Mouse (Mus musculus): ENCODE data around the gene Orc6. TPM values are rescaled to one million over a fixed set of nuclear protein-coding genes. Genes with fewer than 3 reads are reported as not detected.

Orc6 gene
- polyA plus RNA-seq, 1 experiment = 8.3 TPM

DNA sequence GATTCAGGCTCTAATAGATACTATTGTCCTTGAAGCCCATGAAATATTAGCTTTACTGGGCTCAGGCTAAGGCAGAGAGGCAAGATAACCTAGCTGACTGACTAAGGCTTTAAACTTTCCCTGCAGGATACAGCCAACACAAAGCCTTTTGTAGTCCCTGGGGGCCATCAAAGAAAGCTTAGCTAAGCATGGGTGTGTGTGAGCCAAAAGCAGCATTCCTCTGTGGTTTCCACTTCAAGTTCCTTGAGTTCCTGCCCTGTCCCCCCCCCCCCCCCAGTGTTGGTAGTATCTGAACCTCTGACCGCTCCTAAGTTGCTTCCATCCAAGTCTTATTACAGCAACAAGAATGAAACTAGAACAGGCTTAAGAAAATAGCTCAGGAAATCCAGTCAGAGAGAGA, 30.1 kb downstream of the Orc6 start:
- Histone ChIP-seq H3K27ac (ENCODE audit: insufficient read depth, low read length) (no peak overlapping the region), H3K36me3 (ENCODE audit: control insufficient read depth, insufficient read depth, low read length) (no peaks in the 10 kb centered on the region), H3K4me1 (ENCODE audit: control insufficient read depth, insufficient read depth, insufficient read length) (no peaks in the 10 kb centered on the region), H3K4me3 (ENCODE audit: extremely low read depth, insufficient read depth, insufficient read length) (no peak overlapping the region), H3K27me3 (ENCODE audit: control insufficient read depth, insufficient read depth, low read length) (no peaks in the 10 kb centered on the region)
- 84% methylated on average over 1 of the region's 1 CpGs for WGBS
- DNase-seq (ENCODE audit: low read depth in 1 of 2, low spot score in 2 of 2) = no peak
- TF ChIP-seq CTCF (IDR thresholded peaks at IDR 0.05; ENCODE audit: extremely low read depth, insufficient read depth, insufficient read length, insufficient replicate concordance) = no peak
- TF ChIP-seq POLR2A (IDR thresholded peaks at IDR 0.05; ENCODE audit: low read depth, low read length) = no peak

DNA sequence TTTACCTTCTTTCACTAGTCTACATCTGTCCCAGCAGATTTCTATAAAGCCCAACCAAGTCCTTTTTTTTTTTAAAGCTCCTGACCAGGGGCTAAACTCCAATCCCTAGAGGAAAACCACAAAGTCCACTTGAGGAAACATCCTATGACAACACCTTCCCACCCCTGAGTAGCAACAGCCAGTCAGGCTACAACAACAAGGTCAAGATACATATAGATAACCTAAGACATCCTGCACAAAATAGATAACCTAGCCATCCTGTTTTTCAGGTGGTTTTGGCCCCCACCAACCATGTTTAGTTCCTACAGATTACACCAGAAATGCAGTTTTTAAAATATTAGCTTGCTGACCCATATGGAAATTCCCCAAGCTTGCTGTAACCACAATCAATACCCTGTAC, 35.7 kb downstream of the Orc6 start:
- DNase-seq (ENCODE audit: low read depth in 1 of 2, low spot score in 2 of 2) = no peak
- H3K36me3 ChIP-seq (ENCODE audit: control insufficient read depth, insufficient read depth, low read length) = no peaks in the 10 kb centered on the region
- no peaks in the 10 kb centered on the region for H3K27me3 ChIP-seq (ENCODE audit: control insufficient read depth, insufficient read depth, low read length)
- no peak for TF ChIP-seq POLR2A (IDR thresholded peaks at IDR 0.05; ENCODE audit: low read depth, low read length)
- TF ChIP-seq CTCF (IDR thresholded peaks at IDR 0.05; ENCODE audit: extremely low read depth, insufficient read depth, insufficient read length, insufficient replicate concordance) = no peak
- no peak overlapping the region for H3K27ac ChIP-seq (ENCODE audit: insufficient read depth, low read length)
- no peaks in the 10 kb centered on the region for H3K4me1 ChIP-seq (ENCODE audit: control insufficient read depth, insufficient read depth, insufficient read length)
- H3K4me3 ChIP-seq (ENCODE audit: extremely low read depth, insufficient read depth, insufficient read length) = no peak overlapping the region

DNA sequence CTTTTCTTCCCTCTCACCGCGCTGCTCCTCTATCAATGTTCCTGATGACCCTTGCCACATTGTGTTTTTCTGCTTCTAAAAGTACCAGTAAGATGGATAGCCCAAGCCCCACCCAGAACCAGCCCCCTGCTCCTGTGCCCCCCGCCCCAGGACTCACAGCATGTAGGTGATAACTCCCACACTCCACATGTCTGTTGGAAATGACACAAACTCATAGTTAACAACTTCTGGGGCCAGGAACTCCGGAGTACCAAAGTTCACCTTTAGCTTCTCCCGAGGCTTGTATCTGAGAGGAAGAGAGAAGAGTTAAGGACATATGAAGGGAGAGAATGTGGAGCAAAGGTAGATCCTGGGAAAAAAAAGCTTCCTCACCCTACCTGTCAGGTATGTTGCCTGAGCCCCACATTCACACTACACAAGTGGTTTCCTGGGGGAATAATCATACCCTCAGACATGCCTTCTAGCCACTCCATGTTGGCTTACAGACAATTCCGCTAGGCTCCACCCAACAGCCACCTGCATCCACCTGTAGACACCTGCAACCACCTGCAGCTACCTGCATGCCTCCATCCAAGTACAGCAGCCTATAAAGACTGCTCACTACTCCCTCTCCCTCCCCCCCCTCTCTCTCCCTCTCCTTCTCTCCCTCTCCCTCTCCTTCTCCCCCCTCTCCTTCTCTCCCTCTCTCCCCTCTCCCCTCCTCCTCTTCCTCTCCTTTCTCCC, 36.9 kb downstream of the Orc6 start:
- WGBS = 91% methylated on average over 6 of the region's 6 CpGs
- TF ChIP-seq POLR2A (IDR thresholded peaks at IDR 0.05; ENCODE audit: low read depth, low read length) (no peak), CTCF (IDR thresholded peaks at IDR 0.05; ENCODE audit: extremely low read depth, insufficient read depth, insufficient read length, insufficient replicate concordance) (no peak)
- Histone ChIP-seq H3K27me3 (ENCODE audit: control insufficient read depth, insufficient read depth, low read length) (no peaks in the 10 kb centered on the region), H3K27ac (ENCODE audit: insufficient read depth, low read length) (no peak overlapping the region), H3K36me3 (ENCODE audit: control insufficient read depth, insufficient read depth, low read length) (no peaks in the 10 kb centered on the region), H3K4me1 (ENCODE audit: control insufficient read depth, insufficient read depth, insufficient read length) (no peaks in the 10 kb centered on the region), H3K4me3 (ENCODE audit: extremely low read depth, insufficient read depth, insufficient read length) (no peak overlapping the region)
- no peak for DNase-seq (ENCODE audit: low read depth in 1 of 2, low spot score in 2 of 2)

DNA sequence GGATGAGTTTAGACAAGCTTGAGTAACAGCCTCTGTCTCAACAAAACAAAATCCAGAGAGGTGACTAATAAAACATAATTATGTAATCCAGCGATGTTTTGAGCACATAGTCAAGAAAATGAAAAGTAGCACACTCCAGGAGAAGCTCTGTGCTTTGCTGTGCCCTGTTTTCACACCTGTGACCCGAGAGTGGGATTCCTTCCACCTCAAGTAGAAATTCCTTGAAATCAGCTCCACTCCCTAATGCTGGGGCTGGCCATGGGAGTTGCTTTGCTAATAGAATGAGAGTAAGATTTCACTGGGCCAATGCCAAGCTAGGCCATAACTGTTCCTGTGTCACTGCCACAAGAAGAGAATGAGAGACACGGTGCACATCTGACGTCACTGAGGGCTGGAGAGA, 38.2 kb downstream of the Orc6 start:
- no peak overlapping the region for H3K4me3 ChIP-seq (ENCODE audit: extremely low read depth, insufficient read depth, insufficient read length)
- no peaks in the 10 kb centered on the region for H3K4me1 ChIP-seq (ENCODE audit: control insufficient read depth, insufficient read depth, insufficient read length)
- H3K36me3 ChIP-seq (ENCODE audit: control insufficient read depth, insufficient read depth, low read length) = no peaks in the 10 kb centered on the region
- no peaks in the 10 kb centered on the region for H3K27me3 ChIP-seq (ENCODE audit: control insufficient read depth, insufficient read depth, low read length)
- no peak overlapping the region for H3K27ac ChIP-seq (ENCODE audit: insufficient read depth, low read length)
- no peak for DNase-seq (ENCODE audit: low read depth in 1 of 2, low spot score in 2 of 2)
- TF ChIP-seq POLR2A (IDR thresholded peaks at IDR 0.05; ENCODE audit: low read depth, low read length) = no peak
- TF ChIP-seq CTCF (IDR thresholded peaks at IDR 0.05; ENCODE audit: extremely low read depth, insufficient read depth, insufficient read length, insufficient replicate concordance) = no peak
- 87% methylated on average over 4 of the region's 4 CpGs for WGBS

DNA sequence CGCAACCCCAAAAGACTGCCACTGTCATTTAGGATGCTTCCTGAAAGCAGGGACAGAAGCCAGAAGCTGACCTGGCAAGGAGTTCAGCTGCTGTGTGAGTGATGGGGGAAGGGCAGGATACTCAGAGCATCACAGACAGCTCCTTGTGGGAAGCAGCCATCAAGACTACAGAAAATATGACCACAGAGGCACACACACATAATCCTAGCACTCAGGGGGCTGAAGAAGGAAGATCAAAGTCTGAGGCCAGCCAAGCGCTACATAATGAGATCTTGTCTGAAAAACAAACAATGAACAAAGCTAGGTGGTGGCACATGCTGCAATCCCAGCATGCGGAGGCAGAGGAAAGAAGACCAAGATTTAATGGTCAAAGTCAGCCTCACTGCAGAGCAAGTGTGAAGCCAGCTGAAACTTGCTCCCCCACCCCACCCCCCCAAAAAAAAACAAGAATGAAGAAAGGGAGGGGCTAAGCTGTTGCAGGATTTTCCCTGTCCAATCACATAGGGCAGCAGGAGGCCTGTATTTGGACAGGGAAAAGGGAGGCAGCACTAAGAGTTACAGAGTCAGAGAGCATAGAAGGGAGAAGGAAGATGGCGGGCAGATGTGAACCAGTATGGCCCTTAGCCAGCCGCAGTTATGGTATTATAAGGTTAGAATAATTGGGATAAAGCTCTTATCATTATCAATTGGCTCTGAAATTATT, 40.6 kb downstream of the Orc6 start:
- no peak overlapping the region for H3K27ac ChIP-seq (ENCODE audit: insufficient read depth, low read length)
- H3K4me1 ChIP-seq (ENCODE audit: control insufficient read depth, insufficient read depth, insufficient read length) = no peaks in the 10 kb centered on the region
- H3K4me3 ChIP-seq (ENCODE audit: extremely low read depth, insufficient read depth, insufficient read length) = no peak overlapping the region
- no peaks in the 10 kb centered on the region for H3K36me3 ChIP-seq (ENCODE audit: control insufficient read depth, insufficient read depth, low read length)
- WGBS = 96% methylated on average over 5 of the region's 5 CpGs
- no peak for DNase-seq (ENCODE audit: low read depth in 1 of 2, low spot score in 2 of 2)
- TF ChIP-seq POLR2A (IDR thresholded peaks at IDR 0.05; ENCODE audit: low read depth, low read length) (no peak), CTCF (IDR thresholded peaks at IDR 0.05; ENCODE audit: extremely low read depth, insufficient read depth, insufficient read length, insufficient replicate concordance) (no peak)
- no peaks in the 10 kb centered on the region for H3K27me3 ChIP-seq (ENCODE audit: control insufficient read depth, insufficient read depth, low read length)

DNA sequence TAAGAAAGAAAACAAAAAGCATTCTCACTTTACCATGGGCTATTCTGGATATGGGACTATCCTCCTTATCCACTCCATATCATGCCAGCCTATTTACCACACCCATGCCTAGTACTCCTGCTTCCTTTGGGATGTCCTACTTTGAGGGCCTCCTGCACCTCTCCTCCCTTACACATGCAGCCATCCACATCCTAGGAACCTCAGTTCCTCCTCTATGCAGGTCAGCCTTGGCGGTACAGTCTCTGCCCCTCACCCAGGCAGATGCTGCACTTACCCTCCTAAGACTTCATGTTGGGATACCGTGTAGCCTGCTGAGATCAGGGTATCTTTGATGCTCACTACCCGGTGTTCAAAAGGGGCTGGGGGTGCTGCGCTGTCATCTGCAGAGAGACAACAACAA, 53.9 kb downstream of the Orc6 start:
- H3K4me1 ChIP-seq (ENCODE audit: control insufficient read depth, insufficient read depth, insufficient read length) = no peaks in the 10 kb centered on the region
- H3K27ac ChIP-seq (ENCODE audit: insufficient read depth, low read length) = no peak overlapping the region
- WGBS = 91% methylated on average over 4 of the region's 4 CpGs
- H3K4me3 ChIP-seq (ENCODE audit: extremely low read depth, insufficient read depth, insufficient read length) = no peak overlapping the region
- no peak for DNase-seq (ENCODE audit: low read depth in 1 of 2, low spot score in 2 of 2)
- no peaks in the 10 kb centered on the region for H3K36me3 ChIP-seq (ENCODE audit: control insufficient read depth, insufficient read depth, low read length)
- TF ChIP-seq POLR2A (IDR thresholded peaks at IDR 0.05; ENCODE audit: low read depth, low read length) = no peak
- no peak for TF ChIP-seq CTCF (IDR thresholded peaks at IDR 0.05; ENCODE audit: extremely low read depth, insufficient read depth, insufficient read length, insufficient replicate concordance)
- H3K27me3 ChIP-seq (ENCODE audit: control insufficient read depth, insufficient read depth, low read length) = no peaks in the 10 kb centered on the region

Other genes with a start within 250 kb of the Orc6 start
- gene Fbxw9, start 239.6 kb upstream of the Orc6 start, polyA plus RNA-seq (2012; rRNA removed) = 18.8 and 22.5 TPM in 2 replicates
- gene Gm5741, start 231.7 kb upstream of the Orc6 start, polyA plus RNA-seq (2012; rRNA removed) = 0.48 and 1.4 TPM in 2 replicates
- gene Dhps, start 227.9 kb upstream of the Orc6 start, polyA plus RNA-seq (2012; rRNA removed) = 40.6 and 84.9 TPM in 2 replicates
- 68.5 and 73.6 TPM in 2 replicates for gene Wdr83os, start 218.9 kb upstream of the Orc6 start, polyA plus RNA-seq (2012; rRNA removed)
- 20.6 and 26.3 TPM in 2 replicates for gene Wdr83, start 218.3 kb upstream of the Orc6 start, polyA plus RNA-seq (2012; rRNA removed)
- gene Man2b1, start 216.4 kb upstream of the Orc6 start, polyA plus RNA-seq (2012; rRNA removed) = 163 and 165 TPM in 2 replicates
- gene Zfp791, start 176.5 kb upstream of the Orc6 start, polyA plus RNA-seq (2012; rRNA removed) = 0.05 and 0.11 TPM in 2 replicates
- gene Cks1brt, start 147.7 kb upstream of the Orc6 start, polyA plus RNA-seq (2012; rRNA removed) = 0.04 TPM in 1 of 2 replicates, not detected in the other
- not detected in 2 replicates for gene Olfr371, start 73.6 kb upstream of the Orc6 start, polyA plus RNA-seq (2012; rRNA removed)
- gene Vps35, start 170 bp downstream of the Orc6 start, polyA plus RNA-seq (2012; rRNA removed) = 4.9 and 5.9 TPM in 2 replicates
- gene Mylk3, start 86.7 kb downstream of the Orc6 start, polyA plus RNA-seq (2012; rRNA removed) = 8.8 and 10.7 TPM in 2 replicates
- gene 4921524J17Rik, start 133.2 kb downstream of the Orc6 start, polyA plus RNA-seq (2012; rRNA removed) = 1.6 and 2.8 TPM in 2 replicates
- 1.4 and 1.5 TPM in 2 replicates for gene Gpt2, start 192.9 kb downstream of the Orc6 start, polyA plus RNA-seq (2012; rRNA removed)